9 mouse cellular contexts compared by ENCODE assay signal in the genomic region with DNA sequence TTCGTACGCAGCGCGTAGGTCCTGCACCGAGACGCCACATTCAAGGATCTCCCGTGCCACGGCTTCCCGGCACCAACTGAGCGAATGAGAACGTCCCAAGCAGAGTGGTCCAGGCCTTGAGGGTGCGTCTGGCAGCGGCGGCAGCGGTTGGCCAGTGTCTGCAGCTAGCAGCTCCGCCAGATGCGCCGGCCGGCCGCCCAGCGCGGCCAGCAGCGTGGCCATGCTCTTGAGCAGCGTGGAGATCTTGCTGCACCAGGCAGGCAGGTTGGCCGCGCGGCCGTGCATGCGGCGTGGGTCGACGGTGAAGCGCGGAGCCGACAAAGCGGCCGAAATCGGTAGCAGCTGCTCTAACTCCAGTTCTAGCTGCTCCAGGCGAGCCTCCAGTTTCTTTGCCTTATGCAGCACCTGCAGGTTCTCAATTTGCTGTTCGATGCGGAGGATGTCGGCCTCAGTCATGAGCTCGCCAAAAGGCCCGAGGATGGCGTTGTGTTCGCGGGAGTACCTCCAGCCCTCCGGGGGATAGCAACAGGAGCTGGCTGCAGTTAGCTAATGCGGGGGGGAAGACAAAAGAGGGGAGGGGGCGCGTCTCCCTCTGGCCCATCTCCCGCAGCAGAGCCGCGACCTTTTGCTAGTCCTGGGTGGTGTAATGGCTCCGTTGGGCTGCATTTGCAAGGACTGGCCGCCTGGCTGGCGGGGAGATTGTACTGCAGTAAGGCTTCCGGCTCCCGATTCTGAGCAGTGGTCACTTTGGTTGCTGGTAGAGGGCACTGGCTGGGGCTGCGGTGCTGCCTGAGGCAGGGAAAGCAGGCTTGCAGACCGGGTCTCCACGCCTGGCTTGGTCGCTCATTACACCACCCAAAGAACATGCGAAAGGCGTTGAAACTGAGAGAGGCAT. TPM values are rescaled to one million over a fixed set of nuclear protein-coding genes. Genes with fewer than 3 reads are reported as not detected.
A peak's percentile ranks its signal among the peaks of the same experiment; 100 is the strongest.
DNase-seq lines count a peak whose midpoint lies in the region; ATAC-seq and TF ChIP-seq lines count a peak whose summit lies in the region.
"Had no signal": no experiment of that assay in that cellular context is flagged by ENCODE, and none has a peak within 500 bp of the region (broad histone marks: within the 10 kb centered on the region; RNA-seq: fewer than 3 reads in every experiment).

No protein-coding gene starts in this region.

- TF ChIP-seq CTCF in spleen, adult 2 months (IDR thresholded peaks at IDR 0.05; ENCODE audit: extremely low read depth, insufficient read depth, insufficient read length, insufficient replicate concordance), result no peak

- WGBS in spleen, adult 2 months, result 18% methylated on average over 65 of the region's 65 CpGs
- WGBS in forebrain, embryonic 16.5 days, result 2% methylated on average over 65 of the region's 65 CpGs
- 3% methylated on average over 65 of the region's 65 CpGs for whole genome bisulfite sequencing in limb, embryonic 13.5 days

- H3K9me3 ChIP-seq in forebrain, embryonic 16.5 days (ENCODE audit: control insufficient read depth, low read length), result no peaks in the 10 kb centered on the region
- H3K9me3 ChIP-seq in limb, embryonic 13.5 days, result no peaks in the 10 kb centered on the region

- H3K36me3 ChIP-seq in spleen, adult 2 months (ENCODE audit: control insufficient read depth, insufficient read depth, low read length), result no peaks in the 10 kb centered on the region
- H3K36me3 ChIP-seq in forebrain, embryonic 16.5 days (ENCODE audit: control insufficient read depth, insufficient read depth), result no peaks in the 10 kb centered on the region
- H3K36me3 ChIP-seq in limb, embryonic 13.5 days, result no peaks in the 10 kb centered on the region

- H3K4me1 ChIP-seq in spleen, adult 2 months (ENCODE audit: control insufficient read depth, insufficient read depth, insufficient read length), result peaks cover 21% of the 10 kb centered on the region
- H3K4me1 ChIP-seq in forebrain, embryonic 16.5 days (replicated peaks; ENCODE audit: control insufficient read depth, insufficient read depth, low read length), result peaks cover 24% of the 10 kb centered on the region
- H3K4me1 ChIP-seq in limb, embryonic 13.5 days, result peaks cover 30% of the 10 kb centered on the region

- peak overlapping the region; percentile 74 for H3K27ac ChIP-seq in spleen, adult 2 months (ENCODE audit: insufficient read depth, low read length)
- no peak overlapping the region for H3K27ac ChIP-seq in forebrain, embryonic 16.5 days (ENCODE audit: low read length)
- no peak overlapping the region for H3K27ac ChIP-seq in limb, embryonic 13.5 days

- TF ChIP-seq POLR2A in spleen, adult 2 months (IDR thresholded peaks at IDR 0.05; ENCODE audit: low read depth, low read length), result no peak

- 0 out of 2 replicates have a peak overlapping the region, but pooled peaks have one; percentile 29 for H3K9ac ChIP-seq in forebrain, embryonic 16.5 days (replicated peaks; ENCODE audit: low read depth, low read length)
- no peak overlapping the region for H3K9ac ChIP-seq in limb, embryonic 13.5 days

- no peak for ATAC-seq in forebrain, embryonic 16.5 days
- no peak; the same call in 1 of the 2 replicates for ATAC-seq in limb, embryonic 13.5 days (ENCODE audit: low FRiP score, low read depth)

- peak overlapping the region; percentile 41 for H3K4me2 ChIP-seq in forebrain, embryonic 16.5 days (ENCODE audit: low read length)
- H3K4me2 ChIP-seq in limb, embryonic 13.5 days (replicated peaks), result peak overlapping the region; percentile 56

- H3K4me3 ChIP-seq in spleen, adult 2 months (ENCODE audit: extremely low read depth, insufficient read depth, insufficient read length), result peak overlapping the region; percentile 60
- peak overlapping the region; percentile 27 for H3K4me3 ChIP-seq in forebrain, embryonic 16.5 days (replicated peaks; ENCODE audit: low read length)
- peak overlapping the region; percentile 34 for H3K4me3 ChIP-seq in limb, embryonic 13.5 days

- peaks cover 34% of the 10 kb centered on the region for H3K27me3 ChIP-seq in spleen, adult 2 months (ENCODE audit: control insufficient read depth, insufficient read depth, low read length)
- peaks cover 95% of the 10 kb centered on the region for H3K27me3 ChIP-seq in forebrain, embryonic 16.5 days (replicated peaks; ENCODE audit: control insufficient read depth, insufficient read depth, low read length)
- peaks cover 100% of the 10 kb centered on the region for H3K27me3 ChIP-seq in limb, embryonic 13.5 days

- no peak for DNase-seq in spleen, adult 2 months (ENCODE audit: low read depth in 1 of 2, low spot score in 2 of 2)
- no peak for DNase-seq in spleen, postnatal 4 days (ENCODE audit: low spot score in 2 of 2)
- peak; percentile 62 for DNase-seq in retina, postnatal 1 day
- no peak for DNase-seq in layer of hippocampus, adult 18-20 months (ENCODE audit: low spot score in 2 of 2)
- DNase-seq in adrenal gland, postnatal 36 days, result no peak
- DNase-seq in urinary bladder, postnatal 14 days (ENCODE audit: low spot score), result no peak

RNA-seq across cellular contexts. Expression of a gene that starts 10.5 kb away (rescaled TPM):
- polyA plus RNA-seq in spleen, adult 2 months (2012; rRNA removed), result 17.0 and 27.0 TPM in 2 replicates
- polyA plus RNA-seq in forebrain, embryonic 16.5 days (2015; fragmentation: Nextera tagmentation; extraction: Ambion mirVana), result 0.97 and 1.5 TPM in 2 replicates
- polyA plus RNA-seq in limb, embryonic 13.5 days (2015; fragmentation: Nextera tagmentation; extraction: Ambion mirVana), result 0.86 and 1.9 TPM in 2 replicates
- 10 to 100 TPM; 40.4 to 49.5 TPM for total RNA-seq in layer of hippocampus, adult 18-20 months (2021)
- 1 to 10 TPM; 1.7 to 3.0 TPM for total RNA-seq in adrenal gland, postnatal 36 days (2021)

RNA-seq across cellular contexts. Expression of a gene that starts 25.9 kb away (rescaled TPM):
- 2.1 and 2.7 TPM in 2 replicates for polyA plus RNA-seq in spleen, adult 2 months (2012; rRNA removed)
- 0.08 and 0.12 TPM in 2 replicates for polyA plus RNA-seq in forebrain, embryonic 16.5 days (2015; fragmentation: Nextera tagmentation; extraction: Ambion mirVana)
- polyA plus RNA-seq in limb, embryonic 13.5 days (2015; fragmentation: Nextera tagmentation; extraction: Ambion mirVana), result 0.88 and 1.5 TPM in 2 replicates
- 1 to 10 TPM; 2.8 to 3.0 TPM for total RNA-seq in layer of hippocampus, adult 18-20 months (2021)
- 1 to 10 TPM; 1.2 to 1.5 TPM for total RNA-seq in adrenal gland, postnatal 36 days (2021)

RNA-seq across cellular contexts. Expression of a gene that starts 32.4 kb away (rescaled TPM):
- not detected in 2 replicates for polyA plus RNA-seq in spleen, adult 2 months (2012; rRNA removed)
- not detected in 2 replicates for polyA plus RNA-seq in forebrain, embryonic 16.5 days (2015; fragmentation: Nextera tagmentation; extraction: Ambion mirVana)
- polyA plus RNA-seq in limb, embryonic 13.5 days (2015; fragmentation: Nextera tagmentation; extraction: Ambion mirVana), result not detected in 2 replicates
- total RNA-seq in layer of hippocampus, adult 18-20 months (2021), result not detected
- total RNA-seq in adrenal gland, postnatal 36 days (2021), result not detected
- polyA plus RNA-seq: brain, embryonic 14.5 days had no signal

RNA-seq across cellular contexts. Expression of a gene that starts 51.7 kb away (rescaled TPM):
- polyA plus RNA-seq in spleen, adult 2 months (2012; rRNA removed), result 15.4 and 17.9 TPM in 2 replicates
- polyA plus RNA-seq in forebrain, embryonic 16.5 days (2015; fragmentation: Nextera tagmentation; extraction: Ambion mirVana), result 210 and 269 TPM in 2 replicates
- polyA plus RNA-seq in limb, embryonic 13.5 days (2015; fragmentation: Nextera tagmentation; extraction: Ambion mirVana), result 49.0 and 53.2 TPM in 2 replicates
- 100 to 1,000 TPM; 329 to 352 TPM for total RNA-seq in layer of hippocampus, adult 18-20 months (2021)
- total RNA-seq in adrenal gland, postnatal 36 days (2021), result 10 to 100 TPM; 37.1 to 53.6 TPM

RNA-seq across cellular contexts. Expression of a gene that starts 54.0 kb away (rescaled TPM):
- 9.5 and 13.1 TPM in 2 replicates for polyA plus RNA-seq in spleen, adult 2 months (2012; rRNA removed)
- 11.7 and 13.2 TPM in 2 replicates for polyA plus RNA-seq in forebrain, embryonic 16.5 days (2015; fragmentation: Nextera tagmentation; extraction: Ambion mirVana)
- polyA plus RNA-seq in limb, embryonic 13.5 days (2015; fragmentation: Nextera tagmentation; extraction: Ambion mirVana), result 17.3 TPM in 2 replicates
- total RNA-seq in layer of hippocampus, adult 18-20 months (2021), result 100 to 1,000 TPM; 147 to 149 TPM
- total RNA-seq in adrenal gland, postnatal 36 days (2021), result 10 to 100 TPM; 10.0 to 13.5 TPM
